Mouse (Mus musculus): ENCODE data around the gene Snap91.

Gene Snap91

GRCm38 (mm10) chr9:86880113-86880972 lies at the start of gene Snap91:
Gene Snap91, minus strand, starts transcription at chr9:86880654.
- DNase-seq, result peak; percentile 23

GRCm38 (mm10) chr9:86926519-86926918 lies 46.1 kb upstream of the Snap91 start:
- no peak for DNase-seq

GRCm38 (mm10) chr9:86925688-86926087 lies 45.2 kb upstream of the Snap91 start:
- DNase-seq, result no peak

GRCm38 (mm10) chr9:86922430-86922829 lies 42.0 kb upstream of the Snap91 start:
- DNase-seq, result no peak

GRCm38 (mm10) chr9:86916543-86916942 lies 36.1 kb upstream of the Snap91 start:
- no peak for DNase-seq

GRCm38 (mm10) chr9:86899502-86900199 lies 19.2 kb upstream of the Snap91 start:
- no peak for DNase-seq

- peak; percentile 18 for DNase-seq
These were observed 990 bp downstream of the Snap91 start for GRCm38 (mm10) chr9:86879216-86880112.

GRCm38 (mm10) chr9:86878716-86879115 lies 1.7 kb downstream of the Snap91 start:
- DNase-seq, result no peak

- no peak for DNase-seq
These were observed 6.8 kb downstream of the Snap91 start for GRCm38 (mm10) chr9:86873681-86874080.

GRCm38 (mm10) chr9:86869586-86870338 lies 10.7 kb downstream of the Snap91 start:
- no peak for DNase-seq

GRCm38 (mm10) chr9:86858101-86858500 lies 22.4 kb downstream of the Snap91 start:
- DNase-seq, result no peak

- no peak for DNase-seq
These were observed 22.8 kb downstream of the Snap91 start for GRCm38 (mm10) chr9:86857626-86858025.

GRCm38 (mm10) chr9:86852861-86853260 lies 27.6 kb downstream of the Snap91 start:
- no peak for DNase-seq

- DNase-seq, result no peak
These were observed 28.8 kb downstream of the Snap91 start for GRCm38 (mm10) chr9:86851689-86852088.

- DNase-seq, result no peak
These were observed 29.8 kb downstream of the Snap91 start for GRCm38 (mm10) chr9:86850452-86851207.

- no peak for DNase-seq
These were observed 36.6 kb downstream of the Snap91 start for GRCm38 (mm10) chr9:86843747-86844353.

- no peak for DNase-seq
These were observed 50.7 kb downstream of the Snap91 start for GRCm38 (mm10) chr9:86829792-86830191.

- DNase-seq, result no peak
These were observed 51.4 kb downstream of the Snap91 start for GRCm38 (mm10) chr9:86829034-86829433.

GRCm38 (mm10) chr9:86819366-86819765 lies 61.1 kb downstream of the Snap91 start:
- no peak for DNase-seq

- no peak for DNase-seq
These were observed 62.8 kb downstream of the Snap91 start for GRCm38 (mm10) chr9:86817673-86818072.

- DNase-seq, result no peak
These were observed 66.1 kb downstream of the Snap91 start for GRCm38 (mm10) chr9:86814340-86814739.

Data from thymus, postnatal 4 days (tissue).